Mouse (Mus musculus) heart, adult 9 months (tissue): ENCODE results near the gene Bcat1.

Experiments
- DNase-seq, 2 experiments: peaks; one replicate each; pipeline ENCODE4 v3.0.0; 2022; ENCODE audit warnings: low spot score in 2 of 2

Gene Bcat1

DNA sequence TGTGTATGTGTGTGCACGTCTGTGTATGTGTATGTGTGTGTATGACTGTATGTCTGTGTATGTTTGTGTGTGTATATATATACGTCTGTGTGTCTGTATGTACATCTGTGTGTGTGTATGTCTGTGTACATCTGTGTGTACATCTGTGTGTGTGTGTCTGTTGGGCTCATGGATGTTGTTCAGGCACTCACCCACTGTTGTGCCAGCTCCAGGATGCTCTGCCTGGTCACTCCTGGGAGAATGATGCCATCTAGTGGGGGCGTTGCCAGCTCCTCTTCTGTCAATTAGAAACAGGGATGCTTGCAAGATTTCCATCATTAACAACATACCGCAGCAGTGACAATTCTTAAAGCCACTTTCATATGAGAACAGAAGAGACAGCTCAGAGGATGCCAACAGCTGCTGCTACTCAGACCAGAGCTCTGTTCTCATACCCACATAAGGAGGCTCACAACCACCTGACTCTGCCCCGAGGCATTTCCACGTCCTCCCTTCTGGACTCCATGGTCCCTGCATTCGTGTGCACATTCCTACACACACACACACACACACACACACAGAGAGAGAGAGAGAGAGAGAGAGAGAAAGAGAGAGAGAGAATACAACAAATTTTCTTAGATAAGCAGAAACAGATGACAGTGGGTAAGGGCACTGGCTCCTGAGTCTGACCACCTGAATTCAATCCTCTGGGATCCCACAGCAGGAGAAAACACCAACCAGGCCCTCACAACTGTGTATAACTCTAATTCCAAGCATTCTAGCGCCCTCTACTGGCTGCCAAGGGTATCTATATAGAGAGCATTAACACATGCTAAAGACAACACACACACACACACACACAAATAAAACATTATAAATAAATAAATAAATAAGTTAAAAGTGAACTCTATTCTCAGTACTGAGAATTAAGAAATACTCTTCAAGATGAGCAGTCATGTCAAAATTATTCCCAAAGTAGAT, 65.8 kb downstream of the Bcat1 start:
- no peak for DNase-seq

GRCm38 (mm10) chr6:145003459-145003858, 72.5 kb downstream of the Bcat1 start:
- no peak for DNase-seq

- DNase-seq: peak in 1 of 2 experiments; percentile 4
Observed at GRCm38 (mm10) chr6:145002094-145002936, 73.7 kb downstream of the Bcat1 start.

DNA sequence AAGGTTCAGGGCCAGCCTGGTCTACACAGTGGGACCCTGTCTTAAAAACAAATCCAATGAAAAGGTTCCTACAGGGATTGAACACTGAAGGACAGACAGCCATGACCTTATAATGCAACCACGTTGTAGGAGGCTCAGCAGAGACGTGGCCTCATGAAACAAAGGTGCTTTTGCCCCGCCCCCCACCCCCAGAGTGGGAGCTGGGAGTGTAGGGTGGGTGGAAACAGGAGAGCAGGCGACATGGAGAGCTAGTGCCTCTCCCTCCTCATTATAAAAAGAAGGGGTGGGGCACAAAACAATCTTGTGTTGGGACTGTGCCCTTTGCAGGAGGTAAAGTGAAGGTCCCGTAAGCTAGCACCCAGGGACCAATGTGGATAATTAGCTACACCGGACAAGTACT, 74.5 kb downstream of the Bcat1 start:
- no peak for DNase-seq

DNA sequence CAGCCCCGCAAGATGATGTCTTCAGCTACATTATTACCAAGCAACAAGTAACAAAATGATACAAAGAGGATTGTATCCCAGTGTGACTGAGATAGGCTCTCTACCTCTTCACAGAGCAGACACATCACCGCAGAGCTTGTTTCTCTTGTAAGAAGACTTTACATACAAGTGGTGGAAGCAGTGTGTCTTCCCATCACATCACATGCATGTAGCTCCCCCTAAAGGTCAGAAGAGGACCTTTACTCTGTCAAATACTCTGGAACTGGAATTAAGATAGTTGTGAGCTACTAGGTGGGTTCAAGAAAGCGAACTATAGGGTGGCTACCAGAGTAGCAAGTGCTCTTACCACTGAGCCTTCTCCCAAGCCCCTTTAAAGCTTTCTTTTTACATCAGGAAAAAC, 78.8 kb downstream of the Bcat1 start:
- DNase-seq: no peak

DNA sequence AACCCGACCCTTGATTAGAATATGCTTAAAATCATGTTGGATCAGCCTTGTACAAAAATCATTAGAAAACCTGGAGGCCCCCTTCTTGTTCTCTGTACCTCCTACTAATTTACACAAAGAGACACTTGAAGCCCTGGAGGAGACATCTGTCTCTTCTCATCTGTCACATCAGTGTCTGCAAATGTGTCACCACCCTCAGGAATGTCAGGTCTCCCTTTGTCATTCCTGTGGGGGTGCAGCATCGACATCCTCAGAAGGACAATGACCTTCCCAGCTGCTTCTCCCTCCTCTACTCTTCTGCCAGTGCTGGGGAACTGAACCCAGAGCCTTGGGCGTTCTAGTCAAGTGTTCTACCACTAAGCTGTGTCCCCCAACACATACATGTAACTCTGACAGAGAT, 83.9 kb downstream of the Bcat1 start:
- no peak for DNase-seq

GRCm38 (mm10) chr6:144989193-144989592, 86.8 kb downstream of the Bcat1 start:
- DNase-seq: no peak

DNA sequence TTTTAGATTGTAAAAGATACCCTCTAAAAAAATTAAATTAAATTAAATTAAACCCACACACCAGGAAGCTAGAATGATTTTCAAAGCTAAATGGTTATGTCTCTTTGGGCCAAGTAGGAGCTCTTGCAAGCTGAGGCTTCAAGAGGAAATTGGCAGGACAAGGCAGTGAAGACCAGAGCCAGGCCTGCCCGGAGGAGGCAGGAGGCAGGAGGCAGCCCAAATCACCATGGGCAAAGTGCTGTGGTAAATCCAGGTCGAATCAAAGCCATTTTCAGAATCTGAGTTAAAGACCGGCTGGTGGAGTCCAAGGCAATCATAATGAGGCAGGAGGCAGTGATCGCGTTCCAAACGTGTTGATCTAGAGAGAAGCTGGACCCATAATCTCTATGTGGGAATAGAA, 88.3 kb downstream of the Bcat1 start:
- no peak for DNase-seq

DNA sequence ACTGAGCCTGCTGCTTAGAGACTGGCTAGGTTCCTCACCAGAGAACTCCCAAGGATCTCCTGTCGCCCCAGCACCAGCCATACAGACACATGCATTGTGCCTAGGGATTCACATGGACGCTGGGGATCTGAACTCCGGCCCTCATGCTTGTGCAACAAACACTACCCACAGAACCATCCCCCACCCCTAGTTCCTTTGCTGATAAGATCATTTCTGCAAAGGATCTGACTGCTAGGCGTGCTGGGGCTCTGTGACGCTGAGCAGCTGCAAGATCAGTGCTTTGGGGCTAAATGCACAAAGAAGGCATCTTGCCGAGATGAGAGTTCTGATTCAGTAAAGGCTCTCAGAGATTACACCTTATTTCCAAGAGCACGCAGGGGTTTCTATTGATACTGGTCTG, 88.8 kb downstream of the Bcat1 start:
- DNase-seq: no peak

GRCm38 (mm10) chr6:144984221-144984620, 91.8 kb downstream of the Bcat1 start:
- DNase-seq: no peak

GRCm38 (mm10) chr6:144982093-144982492, 93.9 kb downstream of the Bcat1 start:
- DNase-seq: no peak

DNA sequence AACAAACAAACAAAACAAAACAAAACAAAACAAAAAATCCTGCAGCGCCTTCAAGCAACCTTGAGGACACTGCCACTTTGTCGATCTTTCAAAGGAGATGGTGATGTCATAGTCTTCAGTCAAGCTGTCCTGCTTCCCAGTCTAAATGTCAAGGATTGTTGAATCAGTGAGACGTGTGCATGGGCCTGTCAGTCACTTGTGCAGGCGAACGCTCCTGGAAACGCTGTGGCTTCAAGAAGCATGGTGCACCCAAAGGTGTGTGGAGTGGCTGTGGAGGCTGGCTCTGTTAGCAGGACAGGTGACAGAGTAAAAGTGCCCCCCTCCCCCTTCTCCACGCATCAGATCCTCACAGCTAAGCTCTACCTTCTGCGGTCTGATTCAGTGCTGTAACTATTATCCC, 103.6 kb downstream of the Bcat1 start:
- no peak for DNase-seq

GRCm38 (mm10) chr6:144970900-144971299, 105.1 kb downstream of the Bcat1 start:
- DNase-seq: no peak

- DNase-seq: no peak
Observed at GRCm38 (mm10) chr6:144967536-144967935, 108.4 kb downstream of the Bcat1 start.

DNA sequence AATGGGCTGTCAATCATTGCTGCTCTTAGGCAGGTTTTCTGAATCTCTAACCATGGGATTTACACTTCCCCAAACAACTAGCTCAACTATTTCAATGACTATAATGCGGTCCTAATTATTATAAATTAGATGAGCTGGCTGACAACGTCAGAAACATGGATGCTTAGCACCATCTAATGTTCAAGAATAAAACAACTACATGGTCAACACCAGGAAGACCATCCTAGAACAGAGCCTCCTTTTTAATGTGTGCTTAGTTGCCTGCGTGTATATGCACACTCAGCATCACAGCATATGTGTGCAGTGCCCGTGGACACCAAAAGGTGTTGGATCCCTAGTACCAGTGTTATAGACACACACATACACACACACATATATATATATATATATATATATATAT, 111.8 kb downstream of the Bcat1 start:
- DNase-seq: no peak

DNA sequence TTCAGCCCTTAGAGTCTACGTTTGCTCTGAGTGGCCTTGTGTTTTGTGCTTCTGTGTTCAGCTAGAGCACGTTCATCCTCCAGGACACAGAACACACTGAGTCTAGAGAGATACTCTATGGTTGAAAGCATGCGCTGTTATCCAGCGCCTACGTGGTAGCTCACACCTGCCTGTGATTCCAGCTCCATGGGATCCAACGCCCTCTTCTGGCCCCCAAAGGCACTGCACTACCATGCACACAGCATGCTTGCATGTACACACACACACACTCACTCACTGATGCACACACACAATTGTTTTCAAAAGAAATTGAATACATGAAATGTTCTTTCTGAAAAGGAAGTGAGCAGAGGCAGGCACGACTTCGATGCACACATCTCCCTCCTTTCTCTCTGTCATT, 112.8 kb downstream of the Bcat1 start:
- DNase-seq: no peak

GRCm38 (mm10) chr6:144962013-144962354, 114.0 kb downstream of the Bcat1 start:
- DNase-seq: no peak

DNA sequence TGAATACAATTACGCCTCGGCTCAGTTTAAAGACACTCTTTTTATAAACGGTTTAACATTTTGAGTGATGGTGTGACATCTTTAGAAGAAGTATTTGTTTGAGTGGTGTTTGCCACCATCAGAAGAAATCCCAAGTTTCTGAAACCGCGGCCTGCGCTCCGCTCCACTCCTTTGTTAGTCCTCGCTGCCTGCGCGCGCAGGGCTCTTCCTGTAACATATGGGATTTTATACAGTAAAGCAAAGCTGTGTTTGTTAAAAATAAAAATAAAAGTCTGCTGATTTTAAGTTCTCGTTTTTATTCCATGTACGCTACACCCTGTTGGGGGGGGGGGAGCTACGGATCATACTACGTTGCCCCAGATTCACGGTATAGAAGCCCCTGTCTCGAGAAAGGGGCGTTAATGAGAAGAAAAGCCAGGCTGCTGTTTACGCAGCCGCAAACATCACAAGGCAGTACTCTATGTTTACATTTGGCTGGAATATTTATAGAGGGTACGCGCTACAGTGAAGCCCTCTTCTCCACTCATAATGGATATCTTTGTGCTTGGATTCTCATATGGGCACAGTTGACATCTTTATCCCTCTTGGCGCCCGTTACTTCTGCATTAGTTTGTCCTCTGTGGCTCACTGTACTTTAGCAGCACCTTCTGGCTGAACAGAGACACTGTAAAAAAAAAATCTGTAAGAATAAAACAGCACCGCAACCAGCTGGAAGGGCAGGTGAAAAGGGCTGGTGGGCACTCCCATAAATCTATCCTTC, 114.6 kb downstream of the Bcat1 start:
- no peak for DNase-seq

DNA sequence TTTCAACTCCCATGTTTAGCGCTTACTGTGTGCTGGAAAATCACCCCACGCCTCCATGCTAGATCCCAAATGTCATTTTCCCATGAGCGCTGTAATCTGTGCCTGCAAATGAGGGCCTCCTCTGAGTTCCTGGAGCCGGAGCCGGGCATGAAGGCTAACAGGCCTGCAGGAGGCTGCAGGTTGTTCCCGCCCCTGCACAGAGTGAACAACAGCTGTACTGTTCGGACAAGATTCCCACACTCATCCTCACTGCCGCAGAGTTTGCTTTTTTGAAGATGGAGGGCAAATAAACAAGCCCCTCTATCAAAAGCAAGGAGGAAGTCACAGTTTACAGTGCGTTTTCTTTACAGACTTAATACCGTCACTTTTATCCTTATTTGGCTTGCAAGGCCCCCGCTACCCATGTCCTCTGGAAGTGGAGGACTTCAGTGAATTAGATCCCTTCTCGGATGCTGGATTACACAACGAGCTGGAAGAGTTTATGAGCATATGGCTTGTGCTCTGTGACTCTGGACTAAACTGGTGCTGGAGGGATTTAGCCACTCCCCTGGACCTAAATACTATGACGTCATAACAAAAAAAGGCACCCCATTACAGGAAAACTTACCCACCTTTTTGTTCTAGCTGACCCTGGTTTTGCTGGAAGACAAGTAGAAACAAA, 120.0 kb downstream of the Bcat1 start:
- DNase-seq: no peak

DNA sequence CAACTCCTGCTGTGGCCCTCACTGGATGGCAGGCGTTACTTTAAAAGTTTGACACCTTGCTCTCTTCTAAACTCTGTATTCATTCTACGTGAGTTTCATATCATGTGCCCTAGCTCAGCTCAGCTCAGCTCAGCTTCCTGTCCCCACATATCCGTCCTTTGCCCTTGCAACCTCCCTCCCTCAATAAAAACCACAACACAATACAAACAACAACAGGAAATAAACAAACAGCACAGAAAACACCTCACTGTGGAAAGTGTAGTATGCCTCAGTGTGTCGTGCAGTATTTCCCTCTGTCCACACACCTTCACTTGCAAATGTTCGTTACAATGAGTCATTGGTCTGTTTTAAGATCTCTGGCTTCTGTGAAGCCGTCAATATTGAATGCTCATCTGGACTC, 123.1 kb downstream of the Bcat1 start:
- no peak for DNase-seq
